Mouse (Mus musculus) heart, embryonic 15.5 days (tissue): ENCODE results near the gene Cdc42ep4. TPM values are rescaled to one million over a fixed set of nuclear protein-coding genes. Genes with fewer than 3 reads are reported as not detected.

Experiments used
- ATAC-seq: fragments of 200-750 bp; cut with Nextera tagmentation; replicated peaks from 2 replicates; pipeline ENCODE4 v1.8.0; 2017; ENCODE audit warnings: low read depth, moderate TSS enrichment; ENCODE audit not compliant: insufficient number of reproducible peaks, insufficient read depth, low FRiP score
- H3K27ac ChIP-seq: fragments of 300-500 bp; sonication (generic); 2 replicates; pipeline ENCODE4 v1.5.1; 2015; ENCODE audit warnings: mild to moderate bottlenecking, inconsistent platforms
- H3K27me3 ChIP-seq: fragments of 300-500 bp; sonication (generic); 2 replicates; pipeline ENCODE4 v1.6.1; 2015; ENCODE audit warnings: inconsistent platforms
- H3K36me3 ChIP-seq: fragments of 300-500 bp; sonication (generic); 2 replicates; pipeline ENCODE4 v1.6.1; 2015; ENCODE audit warnings: mild to moderate bottlenecking, inconsistent platforms
- H3K4me1 ChIP-seq: fragments of 300-500 bp; sonication (generic); replicated peaks from 2 replicates; pipeline ENCODE4 v1.6.1; 2015; ENCODE audit warnings: inconsistent platforms
- H3K4me2 ChIP-seq: fragments of 300-500 bp; sonication (generic); 2 replicates; pipeline ENCODE4 v1.6.1; 2015; ENCODE audit warnings: inconsistent platforms, mild to moderate bottlenecking, moderate library complexity
- H3K4me3 ChIP-seq: fragments of 300-500 bp; sonication (generic); 2 replicates; pipeline ENCODE4 v1.5.1; 2015; ENCODE audit warnings: mild to moderate bottlenecking, inconsistent platforms
- H3K9ac ChIP-seq: fragments of 300-500 bp; sonication (generic); 2 replicates; pipeline ENCODE4 v1.6.1; 2015; ENCODE audit warnings: mild to moderate bottlenecking, inconsistent platforms
- H3K9me3 ChIP-seq: fragments of 300-500 bp; sonication (generic); replicated peaks from 2 replicates; pipeline ENCODE4 v1.6.1; 2016; ENCODE audit warnings: inconsistent platforms
- WGBS: fragments of 180-500 bp; shearing (Covaris S2); methylation state at CpG from one replicate; pipeline ENCODE4 v1.1.7; 2015; ENCODE audit warnings: mixed read lengths; 5-methylcytosine and 5-hydroxymethylcytosine counted together
- polyA plus RNA-seq: library from polyadenylated mRNA; unstranded; fragments of >200 nt; fragmentation: Nextera tagmentation; extraction: Ambion mirVana; gene quantifications from 2 replicates; pipeline ENCODE4 v1.2.1, GENCODE M21; 2015

Gene Cdc42ep4
- polyA plus RNA-seq, 1 experiment from 2014 or later: 21.2 TPM

- no peak overlapping the region for H3K4me3 ChIP-seq
- H3K9me3 ChIP-seq: no peaks in the 10 kb centered on the region
- WGBS: 87% methylated on average over 5 of the region's 5 CpGs
- no peaks in the 10 kb centered on the region for H3K27me3 ChIP-seq
- peaks cover 7% of the 10 kb centered on the region; the same call in 1 of the 2 replicates for H3K4me1 ChIP-seq
- H3K36me3 ChIP-seq: peaks cover 62% of the 10 kb centered on the region
- no peak overlapping the region for H3K4me2 ChIP-seq
- no peak for ATAC-seq
- no peak overlapping the region for H3K27ac ChIP-seq
- no peak overlapping the region for H3K9ac ChIP-seq
Measured at GRCm38 (mm10) chr11:113691318-113691717, 60.4 kb downstream of the Cdc42ep4 start.

- ATAC-seq: no peak
- WGBS: 87% methylated on average over 12 of the region's 12 CpGs
- H3K4me3 ChIP-seq: no peak overlapping the region
- H3K36me3 ChIP-seq: peaks cover 55% of the 10 kb centered on the region
- peaks cover 10% of the 10 kb centered on the region for H3K4me1 ChIP-seq
- no peak overlapping the region for H3K4me2 ChIP-seq
- no peaks in the 10 kb centered on the region for H3K9me3 ChIP-seq
- H3K27me3 ChIP-seq: no peaks in the 10 kb centered on the region
- H3K9ac ChIP-seq: no peak overlapping the region
- H3K27ac ChIP-seq: no peak overlapping the region
Measured at GRCm38 (mm10) chr11:113690506-113690905, 61.2 kb downstream of the Cdc42ep4 start.

GRCm38 (mm10) chr11:113687031-113687430 lies 64.7 kb downstream of the Cdc42ep4 start:
- H3K36me3 ChIP-seq: peaks cover 29% of the 10 kb centered on the region
- peaks cover 24% of the 10 kb centered on the region for H3K4me1 ChIP-seq
- no peaks in the 10 kb centered on the region for H3K27me3 ChIP-seq
- 88% methylated on average over 2 of the region's 2 CpGs for WGBS
- no peak for ATAC-seq
- no peak overlapping the region for H3K4me3 ChIP-seq
- no peak overlapping the region for H3K9ac ChIP-seq
- no peak overlapping the region for H3K27ac ChIP-seq
- no peak overlapping the region for H3K4me2 ChIP-seq
- H3K9me3 ChIP-seq: no peaks in the 10 kb centered on the region

- Histone ChIP-seq H3K27me3 (no peaks in the 10 kb centered on the region), H3K4me3 (peak overlapping the region; percentile 98), H3K4me2 (peak overlapping the region; percentile 84), H3K36me3 (peaks cover 18% of the 10 kb centered on the region), H3K4me1 (peaks cover 39% of the 10 kb centered on the region), H3K9me3 (no peaks in the 10 kb centered on the region), H3K27ac (peak overlapping the region; percentile 98), H3K9ac (peak overlapping the region; percentile 85)
- ATAC-seq: no peak
- 40% methylated on average over 25 of the region's 25 CpGs for WGBS
Measured at GRCm38 (mm10) chr11:113684707-113685426, 66.8 kb downstream of the Cdc42ep4 start.

- Histone ChIP-seq H3K9me3 (no peaks in the 10 kb centered on the region), H3K27ac (peak within 1 kb of the TSS; percentile 98), H3K9ac (peak within 1 kb of the TSS; percentile 95), H3K4me3 (peak within 1 kb of the TSS; percentile 98), H3K4me2 (peak within 1 kb of the TSS; percentile 87), H3K4me1 (peaks cover 40% of the 10 kb centered on the region), H3K27me3 (no peaks in the 10 kb centered on the region), H3K36me3 (peaks cover 11% of the 10 kb centered on the region)
- under 1% methylated on average over 73 of the region's 73 CpGs for WGBS
- ATAC-seq: peak; percentile 96
Measured at GRCm38 (mm10) chr11:113683957-113684706, 67.5 kb downstream of the Cdc42ep4 start, which contains the start of the genes Fam104a and D11Wsu47e. Gene Fam104a (minus strand): TSS chr11:113684155. Gene D11Wsu47e (plus strand): TSS chr11:113684412.

GRCm38 (mm10) chr11:113683627-113683956 lies 68.1 kb downstream of the Cdc42ep4 start:
- Histone ChIP-seq H3K27ac (peak overlapping the region; percentile 98), H3K36me3 (peaks cover 5% of the 10 kb centered on the region), H3K27me3 (no peaks in the 10 kb centered on the region), H3K4me2 (peak overlapping the region; percentile 87), H3K9me3 (no peaks in the 10 kb centered on the region), H3K9ac (peak overlapping the region; percentile 95), H3K4me1 (peaks cover 43% of the 10 kb centered on the region), H3K4me3 (peak overlapping the region; percentile 98)
- no peak; the same call in none of the 2 replicates for ATAC-seq
- under 1% methylated on average over 37 of the region's 38 CpGs for WGBS

- Histone ChIP-seq H3K36me3 (peaks cover under 1% of the 10 kb centered on the region; the same call in 1 of the 2 replicates), H3K9ac (peak overlapping the region; percentile 95), H3K9me3 (no peaks in the 10 kb centered on the region), H3K4me3 (peak overlapping the region; percentile 98), H3K4me1 (peaks cover 48% of the 10 kb centered on the region), H3K27ac (peak overlapping the region; percentile 98), H3K27me3 (no peaks in the 10 kb centered on the region), H3K4me2 (peak overlapping the region; percentile 87)
- ATAC-seq: peak; percentile 44
- 2% methylated on average over 38 of the region's 38 CpGs for WGBS
Measured at GRCm38 (mm10) chr11:113682897-113683626, 68.6 kb downstream of the Cdc42ep4 start.

- Histone ChIP-seq H3K4me3 (peak overlapping the region; percentile 98), H3K9ac (no peak overlapping the region)
Measured at GRCm38 (mm10) chr11:113681979-113682378, 69.7 kb downstream of the Cdc42ep4 start.

GRCm38 (mm10) chr11:113680954-113681353 lies 70.7 kb downstream of the Cdc42ep4 start:
- H3K4me3 ChIP-seq: no peak overlapping the region
- peaks cover 47% of the 10 kb centered on the region for H3K4me1 ChIP-seq
- no peak overlapping the region for H3K27ac ChIP-seq
- ATAC-seq: no peak
- no peak overlapping the region for H3K9ac ChIP-seq
- peaks cover 10% of the 10 kb centered on the region for H3K36me3 ChIP-seq
- no peaks in the 10 kb centered on the region for H3K9me3 ChIP-seq
- no peak overlapping the region for H3K4me2 ChIP-seq
- no peaks in the 10 kb centered on the region for H3K27me3 ChIP-seq
- WGBS: 60% methylated on average over 2 of the region's 2 CpGs

More at GRCm38 (mm10) chr11:113681979-113682378, 69.7 kb downstream of the Cdc42ep4 start:
- no peaks in the 10 kb centered on the region for H3K9me3 ChIP-seq
- peaks cover 52% of the 10 kb centered on the region for H3K4me1 ChIP-seq
- H3K27me3 ChIP-seq: no peaks in the 10 kb centered on the region
- peak overlapping the region; percentile 87 for H3K4me2 ChIP-seq
- H3K27ac ChIP-seq: no peak overlapping the region
- no peaks in the 10 kb centered on the region; the same call in 1 of the 2 replicates for H3K36me3 ChIP-seq
- no peak for ATAC-seq

GRCm38 (mm10) chr11:113678373-113678772 lies 73.3 kb downstream of the Cdc42ep4 start:
- peaks cover 19% of the 10 kb centered on the region for H3K36me3 ChIP-seq
- no peak; the same call in 1 of the 2 replicates for ATAC-seq
- 56% methylated on average over 8 of the region's 8 CpGs for WGBS
- H3K27me3 ChIP-seq: no peaks in the 10 kb centered on the region
- no peaks in the 10 kb centered on the region for H3K9me3 ChIP-seq
- H3K4me2 ChIP-seq: 0 out of 2 replicates have a peak overlapping the region, but pooled peaks have one; percentile 6
- no peak overlapping the region for H3K9ac ChIP-seq
- H3K4me1 ChIP-seq: peaks cover 44% of the 10 kb centered on the region
- peak overlapping the region; percentile 80 for H3K27ac ChIP-seq
- no peak overlapping the region for H3K4me3 ChIP-seq

- Histone ChIP-seq H3K4me2 (no peak overlapping the region), H3K27me3 (no peaks in the 10 kb centered on the region), H3K4me3 (no peak overlapping the region), H3K27ac (no peak overlapping the region), H3K36me3 (peaks cover 20% of the 10 kb centered on the region), H3K9me3 (no peaks in the 10 kb centered on the region), H3K4me1 (peaks cover 46% of the 10 kb centered on the region), H3K9ac (no peak overlapping the region)
- ATAC-seq: no peak
- WGBS: 96% methylated on average over 2 of the region's 2 CpGs
Measured at GRCm38 (mm10) chr11:113677378-113677777, 74.3 kb downstream of the Cdc42ep4 start.
